Mouse (Mus musculus): ENCODE results near the gene Klf16. TPM values are rescaled to one million over a fixed set of nuclear protein-coding genes. Genes with fewer than 3 reads are reported as not detected.

Gene Klf16
- total and polyA plus RNA-seq, 2 experiments from 2014 or later, result 8.6 to 16.6 TPM

DNA sequence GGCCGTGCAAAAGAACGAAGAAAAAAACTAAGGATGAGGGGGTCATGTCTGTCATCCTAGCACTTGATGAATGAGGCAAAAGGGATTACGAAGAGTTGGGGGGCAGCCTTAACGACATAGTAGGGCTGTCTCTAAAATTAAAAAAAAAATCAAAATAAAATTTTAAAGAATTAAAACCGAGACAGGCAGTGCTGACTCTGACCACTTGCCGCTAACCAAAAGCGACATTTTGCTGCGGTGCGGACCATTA is 44.5 kb upstream of the Klf16 start:
- peak overlapping the region; percentile 90 for H3K27ac ChIP-seq
- H3K27me3 ChIP-seq (ENCODE audit: insufficient read depth, low read length), result no peaks in the 10 kb centered on the region
- H3K4me1 ChIP-seq (ENCODE audit: insufficient read depth, low read length), result peaks cover 16% of the 10 kb centered on the region
- DNase-seq (ENCODE audit: low spot score) (no peak), ATAC-seq (no peak)
- TF ChIP-seq CTCF (IDR thresholded peaks at IDR 0.05; ENCODE audit: low read depth), result no peak
- peak overlapping the region; percentile 85 for H3K4me3 ChIP-seq (ENCODE audit: low read length)
- no peaks in the 10 kb centered on the region for H3K9me3 ChIP-seq (ENCODE audit: low read length)
- 1% methylated on average over 9 of the region's 9 CpGs for WGBS
- peak overlapping the region; percentile 65 for H3K4me2 ChIP-seq (ENCODE audit: low read depth, low read length)
- no peaks in the 10 kb centered on the region for H3K36me3 ChIP-seq (ENCODE audit: insufficient read depth, low read length)
- H3K9ac ChIP-seq (replicated peaks; ENCODE audit: low read length), result peak overlapping the region; percentile 51

DNA sequence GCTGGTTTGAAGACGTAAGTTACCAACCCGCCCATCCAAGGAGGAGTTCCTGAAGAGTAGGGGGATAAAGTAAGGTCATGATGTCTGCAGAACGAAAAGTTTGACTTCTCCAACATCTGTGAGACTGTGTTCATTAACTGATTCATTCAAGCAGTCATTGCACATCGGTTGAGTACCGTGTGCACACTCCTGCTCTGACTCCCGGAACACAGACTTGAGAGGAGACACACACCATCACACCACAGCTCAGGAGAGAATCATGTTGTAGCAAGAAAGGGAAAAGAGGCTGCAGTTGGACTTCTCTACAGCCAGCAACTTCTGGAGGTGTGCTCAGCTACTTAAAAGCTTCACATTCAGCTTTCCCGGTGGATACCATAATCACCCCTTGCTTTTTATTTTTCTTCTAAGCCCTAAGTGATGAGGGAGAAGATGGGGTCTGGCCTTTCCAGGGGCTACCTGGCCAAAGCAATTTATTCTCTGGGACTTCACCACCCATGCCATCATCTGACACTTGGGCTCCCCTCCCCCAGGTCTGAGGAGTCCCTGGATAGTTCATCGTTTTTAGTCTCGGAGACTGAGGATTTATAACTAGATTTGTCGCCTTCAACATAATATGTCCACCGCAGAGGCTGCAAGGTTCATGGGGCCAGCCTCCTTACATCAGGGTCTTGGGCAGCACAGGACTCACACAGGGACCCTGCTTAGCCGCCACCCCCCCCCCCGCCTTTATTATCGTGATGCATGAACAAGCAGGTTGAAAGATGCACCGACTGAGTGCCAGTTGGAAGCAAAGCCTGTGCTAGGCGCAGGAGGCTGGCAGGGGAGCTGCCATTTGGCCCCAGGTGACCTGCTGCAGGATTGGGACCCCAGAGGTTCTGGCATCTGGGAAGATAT is 43.9 kb upstream of the Klf16 start:
- Histone ChIP-seq H3K9ac (replicated peaks; ENCODE audit: low read length) (peak overlapping the region; percentile 51), H3K4me2 (ENCODE audit: low read depth, low read length) (peak overlapping the region; percentile 65), H3K9me3 (ENCODE audit: low read length) (no peaks in the 10 kb centered on the region), H3K4me3 (ENCODE audit: low read length) (peak overlapping the region; percentile 85), H3K27ac (peak overlapping the region; percentile 90), H3K4me1 (ENCODE audit: insufficient read depth, low read length) (peaks cover 16% of the 10 kb centered on the region), H3K36me3 (ENCODE audit: insufficient read depth, low read length) (no peaks in the 10 kb centered on the region), H3K27me3 (ENCODE audit: insufficient read depth, low read length) (no peaks in the 10 kb centered on the region)
- ATAC-seq (no peak), DNase-seq (ENCODE audit: low spot score) (peak; percentile 12)
- TF ChIP-seq CTCF (IDR thresholded peaks at IDR 0.05; ENCODE audit: low read depth), result no peak
- whole genome bisulfite sequencing, result 51% methylated on average over 16 of the region's 16 CpGs

DNA sequence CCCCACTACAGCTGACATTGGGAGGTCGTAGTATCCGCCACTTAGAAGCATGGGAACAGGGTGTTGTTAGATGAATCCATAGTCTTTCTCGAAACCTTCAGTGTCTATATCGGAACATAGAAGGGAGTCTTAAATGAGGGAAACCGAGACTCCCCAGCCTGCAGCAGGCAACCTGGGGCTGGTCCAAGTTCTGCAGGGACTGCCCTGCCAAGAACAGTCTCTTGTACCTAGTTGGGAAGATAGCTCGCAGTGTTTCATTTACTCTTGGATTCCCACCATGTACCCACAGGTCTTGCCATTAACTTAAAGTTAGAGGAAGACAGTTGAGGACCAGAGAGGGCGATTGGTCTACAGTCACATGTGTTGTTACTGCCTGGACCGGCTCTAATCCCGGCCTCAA is 43.2 kb upstream of the Klf16 start:
- no peak for ATAC-seq
- H3K4me2 ChIP-seq (ENCODE audit: low read depth, low read length), result no peak overlapping the region
- peaks cover 6% of the 10 kb centered on the region; the same call in 1 of the 2 replicates for H3K36me3 ChIP-seq (ENCODE audit: insufficient read depth, low read length)
- no peak overlapping the region for H3K9ac ChIP-seq (replicated peaks; ENCODE audit: low read length)
- H3K27ac ChIP-seq, result no peak overlapping the region
- no peaks in the 10 kb centered on the region for H3K9me3 ChIP-seq (ENCODE audit: low read length)
- TF ChIP-seq CTCF (IDR thresholded peaks at IDR 0.05; ENCODE audit: low read depth), result no peak
- H3K4me1 ChIP-seq (ENCODE audit: insufficient read depth, low read length), result peaks cover 16% of the 10 kb centered on the region
- WGBS, result 84% methylated on average over 9 of the region's 9 CpGs
- no peak for DNase-seq (ENCODE audit: low spot score)
- H3K27me3 ChIP-seq (ENCODE audit: insufficient read depth, low read length), result no peaks in the 10 kb centered on the region
- no peak overlapping the region for H3K4me3 ChIP-seq (ENCODE audit: low read length)

DNA sequence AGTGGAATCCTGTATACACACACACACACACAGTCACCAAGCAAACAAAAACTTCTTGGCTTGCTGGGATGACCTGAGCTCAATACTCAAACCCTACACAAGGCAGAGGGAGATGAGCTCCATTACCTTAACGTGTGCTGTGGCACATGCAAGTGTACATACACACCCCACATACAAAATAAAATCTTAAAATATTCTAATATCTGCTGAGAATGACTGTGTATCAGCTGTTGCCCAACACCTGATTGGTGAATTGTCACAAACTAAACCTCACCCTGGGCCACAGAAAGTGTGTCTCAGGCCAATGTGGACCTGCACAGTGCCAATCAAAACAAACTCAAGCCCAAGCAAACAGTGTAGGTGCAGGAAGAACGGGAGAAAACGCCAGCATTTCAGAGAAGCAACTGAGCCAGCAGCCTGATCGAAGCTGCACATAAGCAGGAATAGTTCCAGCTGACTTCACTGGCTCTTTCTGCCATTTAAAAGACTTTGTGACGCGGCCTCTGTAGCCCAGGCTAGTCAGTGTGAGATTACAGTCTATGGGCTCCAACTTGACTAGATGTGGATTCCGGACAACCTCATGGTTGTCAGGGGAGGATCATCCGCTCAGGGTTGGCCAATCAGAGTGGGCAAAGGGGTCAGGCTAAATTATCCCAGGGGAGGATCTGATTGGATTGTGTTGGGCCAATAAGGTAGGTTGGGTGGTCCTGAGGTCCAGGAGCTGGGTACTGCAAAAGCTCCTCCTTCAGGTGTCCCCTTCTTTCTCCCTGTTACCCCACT is 42.5 kb upstream of the Klf16 start:
- no peak overlapping the region for H3K27ac ChIP-seq
- H3K4me2 ChIP-seq (ENCODE audit: low read depth, low read length), result no peak overlapping the region
- ATAC-seq (no peak), DNase-seq (ENCODE audit: low spot score) (no peak)
- H3K4me3 ChIP-seq (ENCODE audit: low read length), result no peak overlapping the region
- H3K9me3 ChIP-seq (ENCODE audit: low read length), result no peaks in the 10 kb centered on the region
- peaks cover 12% of the 10 kb centered on the region; the same call in 1 of the 2 replicates for H3K36me3 ChIP-seq (ENCODE audit: insufficient read depth, low read length)
- no peaks in the 10 kb centered on the region for H3K27me3 ChIP-seq (ENCODE audit: insufficient read depth, low read length)
- TF ChIP-seq CTCF (IDR thresholded peaks at IDR 0.05; ENCODE audit: low read depth), result no peak
- no peak overlapping the region for H3K9ac ChIP-seq (replicated peaks; ENCODE audit: low read length)
- H3K4me1 ChIP-seq (ENCODE audit: insufficient read depth, low read length), result peaks cover 16% of the 10 kb centered on the region
- WGBS, result 33% methylated on average over 8 of the region's 8 CpGs

DNA sequence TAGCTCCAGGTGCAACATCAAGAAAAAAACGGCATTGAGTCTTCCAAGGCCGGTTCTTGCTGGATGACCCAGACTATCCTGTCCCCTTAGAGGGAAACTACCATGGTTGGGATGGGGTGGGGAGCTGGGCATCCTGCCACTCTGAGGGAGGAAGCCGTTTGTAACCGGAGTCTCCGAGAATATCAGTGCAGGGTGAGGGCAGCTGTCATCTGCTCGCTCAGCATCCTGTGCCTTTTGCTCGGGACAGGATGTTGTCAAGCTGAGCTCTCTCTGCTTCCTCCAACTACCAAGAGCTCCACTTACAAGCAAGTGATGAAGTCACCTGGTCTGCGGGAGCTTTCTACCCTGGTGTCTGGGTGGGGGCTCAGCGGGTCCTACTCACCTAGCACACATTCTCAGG is 41.1 kb upstream of the Klf16 start:
- H3K4me1 ChIP-seq (ENCODE audit: insufficient read depth, low read length), result peaks cover 5% of the 10 kb centered on the region
- peaks cover 12% of the 10 kb centered on the region; the same call in 1 of the 2 replicates for H3K36me3 ChIP-seq (ENCODE audit: insufficient read depth, low read length)
- no peaks in the 10 kb centered on the region for H3K9me3 ChIP-seq (ENCODE audit: low read length)
- H3K4me2 ChIP-seq (ENCODE audit: low read depth, low read length), result no peak overlapping the region
- no peak overlapping the region for H3K9ac ChIP-seq (replicated peaks; ENCODE audit: low read length)
- 69% methylated on average over 9 of the region's 9 CpGs for WGBS
- H3K27me3 ChIP-seq (ENCODE audit: insufficient read depth, low read length), result no peaks in the 10 kb centered on the region
- no peak for TF ChIP-seq CTCF (IDR thresholded peaks at IDR 0.05; ENCODE audit: low read depth)
- DNase-seq (ENCODE audit: low spot score) (no peak), ATAC-seq (no peak)
- H3K27ac ChIP-seq, result no peak overlapping the region
- H3K4me3 ChIP-seq (ENCODE audit: low read length), result no peak overlapping the region

DNA sequence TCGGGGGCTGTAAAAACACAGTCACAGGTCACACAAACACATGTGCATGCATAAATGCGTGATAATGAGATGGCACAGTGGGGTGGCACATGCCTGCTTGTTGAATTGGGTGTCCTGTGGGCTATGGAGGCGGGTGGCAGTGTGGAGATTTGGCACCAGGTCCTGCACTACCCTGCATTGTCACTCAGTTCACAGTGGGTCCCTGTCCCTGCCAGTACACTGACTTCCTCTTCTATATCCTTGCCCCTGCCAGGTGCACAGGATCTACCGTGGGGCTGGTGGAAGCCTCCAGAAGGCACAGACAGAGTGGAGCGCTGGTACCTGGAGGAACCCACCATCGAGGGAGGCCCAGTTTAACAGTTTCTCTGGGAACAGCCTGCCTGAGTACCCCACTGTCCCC is 37.2 kb upstream of the Klf16 start:
- no peak for DNase-seq (ENCODE audit: low spot score)
- H3K4me2 ChIP-seq (ENCODE audit: low read depth, low read length), result no peak overlapping the region
- no peak overlapping the region for H3K4me3 ChIP-seq (ENCODE audit: low read length)
- H3K27ac ChIP-seq, result no peak overlapping the region
- no peaks in the 10 kb centered on the region for H3K27me3 ChIP-seq (ENCODE audit: insufficient read depth, low read length)
- H3K9ac ChIP-seq (replicated peaks; ENCODE audit: low read length), result no peak overlapping the region
- WGBS, result 90% methylated on average over 6 of the region's 6 CpGs
- ATAC-seq, result no peak
- H3K36me3 ChIP-seq (ENCODE audit: insufficient read depth, low read length), result peaks cover 17% of the 10 kb centered on the region; the same call in 1 of the 2 replicates
- no peaks in the 10 kb centered on the region for H3K4me1 ChIP-seq (ENCODE audit: insufficient read depth, low read length)
- H3K9me3 ChIP-seq (ENCODE audit: low read length), result no peaks in the 10 kb centered on the region
- no peak for TF ChIP-seq CTCF (IDR thresholded peaks at IDR 0.05; ENCODE audit: low read depth)
